ENCODE assay signal across 8 mouse cellular contexts in the genomic region with DNA sequence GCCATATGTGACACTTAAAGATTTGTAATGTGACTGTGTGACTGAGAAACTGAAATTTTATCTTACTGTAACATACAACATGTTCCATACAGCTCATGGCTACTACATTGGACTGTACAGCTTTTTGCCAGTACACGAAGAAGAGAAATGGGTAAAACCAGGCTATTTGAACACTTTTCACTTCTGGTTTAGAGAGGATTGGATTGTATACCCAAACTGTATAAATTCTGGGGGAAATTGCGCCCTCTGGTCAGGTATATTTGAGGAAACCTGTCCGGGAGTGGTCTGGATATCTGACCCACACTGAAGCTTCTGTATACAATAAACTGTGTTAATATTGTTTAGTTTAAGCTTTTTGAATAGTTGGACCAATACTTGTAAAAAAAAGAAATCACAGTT. TPM values are rescaled to one million over a fixed set of nuclear protein-coding genes. Genes with fewer than 3 reads are reported as not detected.
DNase-seq lines count a peak whose midpoint lies in the region; ATAC-seq and TF ChIP-seq lines count a peak whose summit lies in the region.

No protein-coding gene starts in this region.

- TF ChIP-seq CTCF in hindbrain, postnatal 0 days (IDR thresholded peaks at IDR 0.05; ENCODE audit: low read depth): no peak

- H3K4me3 ChIP-seq in kidney, embryonic 16.5 days (ENCODE audit: low read length): peak overlapping the region; percentile 16
- H3K4me3 ChIP-seq in embryonic facial prominence, embryonic 12.5 days: peak overlapping the region; percentile 97
- peak overlapping the region; percentile 98 for H3K4me3 ChIP-seq in hindbrain, postnatal 0 days (ENCODE audit: low read length)
- H3K4me3 ChIP-seq in midbrain, embryonic 15.5 days: peak overlapping the region; percentile 28

- WGBS in kidney, embryonic 16.5 days: 54% methylated on average over 3 of the region's 3 CpGs
- WGBS in embryonic facial prominence, embryonic 12.5 days: 62% methylated on average over 3 of the region's 3 CpGs
- 63% methylated on average over 3 of the region's 3 CpGs for WGBS in hindbrain, postnatal 0 days
- WGBS in midbrain, embryonic 15.5 days: 70% methylated on average over 3 of the region's 3 CpGs

- H3K9ac ChIP-seq in kidney, embryonic 16.5 days (replicated peaks; ENCODE audit: low read length): no peak overlapping the region
- H3K9ac ChIP-seq in embryonic facial prominence, embryonic 12.5 days: peak overlapping the region; percentile 15; the same call in 1 of the 2 replicates
- H3K9ac ChIP-seq in hindbrain, postnatal 0 days (replicated peaks; ENCODE audit: low read length): peak overlapping the region; percentile 45
- H3K9ac ChIP-seq in midbrain, embryonic 15.5 days: 0 out of 2 replicates have a peak overlapping the region, but pooled peaks have one; percentile 7

- no peaks in the 10 kb centered on the region for H3K36me3 ChIP-seq in kidney, embryonic 16.5 days (ENCODE audit: insufficient read depth, low read length)
- H3K36me3 ChIP-seq in embryonic facial prominence, embryonic 12.5 days: no peaks in the 10 kb centered on the region
- H3K36me3 ChIP-seq in hindbrain, postnatal 0 days (ENCODE audit: insufficient read depth, low read length): no peaks in the 10 kb centered on the region
- no peaks in the 10 kb centered on the region for H3K36me3 ChIP-seq in midbrain, embryonic 15.5 days (replicated peaks)

- no peak for DNase-seq in kidney, adult 11 months
- no peak for DNase-seq in hindbrain, postnatal 0 days (ENCODE audit: low spot score)
- no peak for DNase-seq in embryo, embryonic 10 days (ENCODE audit: low spot score)
- no peak for DNase-seq in natural killer cell, adult 2 months (ENCODE audit: low spot score in 2 of 2)
- DNase-seq in kidney, postnatal 36 days: no peak

- no peak overlapping the region for H3K27ac ChIP-seq in kidney, embryonic 16.5 days (ENCODE audit: low read length)
- no peak overlapping the region for H3K27ac ChIP-seq in embryonic facial prominence, embryonic 12.5 days
- no peak overlapping the region for H3K27ac ChIP-seq in hindbrain, postnatal 0 days
- H3K27ac ChIP-seq in midbrain, embryonic 15.5 days: no peak overlapping the region

- H3K4me2 ChIP-seq in kidney, embryonic 16.5 days (replicated peaks; ENCODE audit: low read depth, low read length): peak overlapping the region; percentile 61
- peak overlapping the region; percentile 65 for H3K4me2 ChIP-seq in embryonic facial prominence, embryonic 12.5 days (replicated peaks)
- peak overlapping the region; percentile 81 for H3K4me2 ChIP-seq in hindbrain, postnatal 0 days (ENCODE audit: low read depth, low read length)
- H3K4me2 ChIP-seq in midbrain, embryonic 15.5 days: peak overlapping the region; percentile 67

- no peak for ATAC-seq in kidney, embryonic 16.5 days (ENCODE audit: low FRiP score, low TSS enrichment)
- ATAC-seq in embryonic facial prominence, embryonic 12.5 days (ENCODE audit: insufficient number of reproducible peaks, insufficient read depth, low FRiP score, low TSS enrichment): no peak
- no peak for ATAC-seq in hindbrain, postnatal 0 days
- ATAC-seq in midbrain, embryonic 15.5 days (replicated peaks): no peak

- H3K9me3 ChIP-seq in kidney, embryonic 16.5 days (ENCODE audit: low read length): no peaks in the 10 kb centered on the region
- no peaks in the 10 kb centered on the region for H3K9me3 ChIP-seq in embryonic facial prominence, embryonic 12.5 days
- no peaks in the 10 kb centered on the region for H3K9me3 ChIP-seq in hindbrain, postnatal 0 days (ENCODE audit: low read length)
- no peaks in the 10 kb centered on the region for H3K9me3 ChIP-seq in midbrain, embryonic 15.5 days

- H3K27me3 ChIP-seq in kidney, embryonic 16.5 days (ENCODE audit: insufficient read depth, low read length): no peaks in the 10 kb centered on the region
- H3K27me3 ChIP-seq in embryonic facial prominence, embryonic 12.5 days: no peaks in the 10 kb centered on the region
- H3K27me3 ChIP-seq in hindbrain, postnatal 0 days (ENCODE audit: insufficient read depth, low read length): no peaks in the 10 kb centered on the region
- no peaks in the 10 kb centered on the region for H3K27me3 ChIP-seq in midbrain, embryonic 15.5 days (replicated peaks)

- H3K4me1 ChIP-seq in kidney, embryonic 16.5 days (ENCODE audit: insufficient read depth, low read length): peaks cover 15% of the 10 kb centered on the region
- peaks cover 11% of the 10 kb centered on the region for H3K4me1 ChIP-seq in embryonic facial prominence, embryonic 12.5 days
- H3K4me1 ChIP-seq in hindbrain, postnatal 0 days (ENCODE audit: insufficient read depth, low read length): peaks cover 9% of the 10 kb centered on the region; the same call in 1 of the 2 replicates
- peaks cover 24% of the 10 kb centered on the region for H3K4me1 ChIP-seq in midbrain, embryonic 15.5 days

RNA-seq across cellular contexts. Expression of gene Rsbn1, which starts 2.9 kb away (rescaled TPM):
- polyA plus RNA-seq in kidney, embryonic 16.5 days (2015; fragmentation: Nextera tagmentation; extraction: Ambion mirVana): 8.9 TPM in 2 replicates
- 17.3 and 18.6 TPM in 2 replicates for polyA plus RNA-seq in embryonic facial prominence, embryonic 12.5 days (2016; fragmentation: Nextera tagmentation; extraction: Ambion mirVana)
- total RNA-seq in hindbrain, postnatal 0 days (2014; rRNA removed): 23.1 and 28.2 TPM in 2 replicates
- polyA plus RNA-seq in hindbrain, postnatal 0 days (2015; fragmentation: Nextera tagmentation; extraction: Ambion mirVana): 17.7 and 19.1 TPM in 2 replicates
- 22.8 and 23.0 TPM in 2 replicates for polyA plus RNA-seq in midbrain, embryonic 15.5 days (2015; fragmentation: Nextera tagmentation; extraction: Ambion mirVana)

RNA-seq across cellular contexts. Expression of gene Phtf1, which starts 51.1 kb away (rescaled TPM):
- 25.9 and 26.8 TPM in 2 replicates for polyA plus RNA-seq in kidney, embryonic 16.5 days (2015; fragmentation: Nextera tagmentation; extraction: Ambion mirVana)
- polyA plus RNA-seq in embryonic facial prominence, embryonic 12.5 days (2016; fragmentation: Nextera tagmentation; extraction: Ambion mirVana): 46.5 and 51.4 TPM in 2 replicates
- 24.0 and 25.0 TPM in 2 replicates for total RNA-seq in hindbrain, postnatal 0 days (2014; rRNA removed)
- polyA plus RNA-seq in hindbrain, postnatal 0 days (2015; fragmentation: Nextera tagmentation; extraction: Ambion mirVana): 18.4 and 18.6 TPM in 2 replicates
- polyA plus RNA-seq in midbrain, embryonic 15.5 days (2015; fragmentation: Nextera tagmentation; extraction: Ambion mirVana): 25.0 and 26.2 TPM in 2 replicates

RNA-seq across cellular contexts. Expression of gene Ptpn22, which starts 57.2 kb away (rescaled TPM):
- polyA plus RNA-seq in kidney, embryonic 16.5 days (2015; fragmentation: Nextera tagmentation; extraction: Ambion mirVana): 0.80 and 0.82 TPM in 2 replicates
- polyA plus RNA-seq in embryonic facial prominence, embryonic 12.5 days (2016; fragmentation: Nextera tagmentation; extraction: Ambion mirVana): 0.37 and 0.66 TPM in 2 replicates
- total RNA-seq in hindbrain, postnatal 0 days (2014; rRNA removed): 0.31 and 4.3 TPM in 2 replicates
- 0.40 and 0.53 TPM in 2 replicates for polyA plus RNA-seq in hindbrain, postnatal 0 days (2015; fragmentation: Nextera tagmentation; extraction: Ambion mirVana)
- polyA plus RNA-seq in midbrain, embryonic 15.5 days (2015; fragmentation: Nextera tagmentation; extraction: Ambion mirVana): 0.22 and 0.51 TPM in 2 replicates

Comparison
In these comparisons a context has a peak if more than half of its experiments do, and no peak if none do; other contexts are left out.
1. H3K4me3 ChIP-seq: peak in every context shown above with its lines; median percentile 98 in hindbrain, postnatal 0 days; 97 in embryonic facial prominence, embryonic 12.5 days; 28 in midbrain, embryonic 15.5 days; 16 in kidney, embryonic 16.5 days.